Mouse (Mus musculus) liver, adult (tissue): ENCODE measurements around the gene Gm4141.
"Not testable (repeated sequence)": the region's sequence is repeated elsewhere in the genome, so short reads cannot be mapped to it uniquely, and the experiment has no call there.

Source experiments
- GATA4 ChIP-seq: IDR thresholded peaks from 2 replicates; pipeline ENCODE4 v1.6.1; 2014; ENCODE audit warnings: mild to moderate bottlenecking, low read length; ENCODE audit not compliant: insufficient replicate concordance

The Gm4141 gene

DNA sequence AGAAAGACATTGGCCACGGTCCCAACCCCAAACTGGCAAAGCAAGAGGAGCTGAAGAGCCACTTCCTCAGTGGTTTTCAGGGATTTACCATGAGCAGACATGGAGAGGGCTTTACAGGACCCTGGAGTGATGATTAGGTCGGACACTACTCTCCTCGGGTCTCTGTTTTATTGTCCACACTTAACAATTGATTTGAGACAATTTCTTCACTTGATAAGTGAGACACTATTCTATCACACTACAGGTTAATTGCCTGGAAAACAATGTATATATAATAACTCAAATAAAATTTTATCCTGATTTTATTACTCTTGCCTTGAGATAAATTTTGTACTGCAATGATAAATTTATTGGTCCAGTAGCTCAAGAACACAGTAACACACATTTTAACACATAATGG is at the start of gene Gm4141:
Gm4141 (minus strand) TSS at position 101 of the 400 bp plus-strand sequence.
- TF ChIP-seq GATA4 = not testable (repeated sequence)

DNA sequence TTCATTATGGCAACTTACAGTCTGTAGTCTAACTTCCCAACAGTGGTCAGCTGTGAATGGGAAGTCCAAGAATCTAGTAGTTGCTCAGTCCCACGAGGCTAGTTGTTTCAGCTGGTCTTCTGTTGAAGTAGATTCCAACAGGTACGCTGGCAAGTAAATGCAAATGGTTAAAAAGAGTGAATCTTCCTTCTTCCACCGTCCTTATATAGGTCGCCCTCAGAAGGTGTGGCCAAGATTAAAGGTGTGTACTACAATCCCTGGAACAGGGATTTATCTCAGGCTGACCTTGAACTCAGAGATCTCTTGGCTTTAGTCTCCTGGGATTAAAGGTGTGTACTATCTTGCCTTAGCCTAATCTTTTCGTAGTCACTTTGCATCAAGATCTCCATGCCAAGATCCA is 22.9 kb upstream of the Gm4141 start, which contains the start of gene Gm4513:
Gm4513 (minus strand) TSS at position 101 of the 400 bp plus-strand sequence.
- not testable (repeated sequence) for TF ChIP-seq GATA4

DNA sequence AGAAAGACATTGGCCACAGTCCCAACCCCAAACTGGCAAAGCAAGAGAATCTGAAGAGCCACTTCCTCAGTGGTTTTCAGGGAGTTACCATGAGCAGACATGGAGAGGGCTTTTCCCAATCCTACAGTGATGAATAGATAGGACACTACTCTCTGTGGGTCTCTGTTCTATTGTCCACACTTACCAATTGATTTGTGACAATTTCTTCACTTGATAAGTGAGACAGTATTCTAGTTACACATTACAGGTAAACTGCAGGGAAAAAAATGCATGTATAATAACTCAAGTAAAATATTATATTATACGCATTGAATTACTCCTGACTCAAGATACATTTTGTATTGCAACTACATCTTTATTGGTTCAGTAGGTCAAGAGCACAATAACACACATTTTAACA is 30.4 kb downstream of the Gm4141 start, which contains the start of gene Gm5726:
Gm5726 (minus strand) TSS at position 101 of the 400 bp plus-strand sequence.
- TF ChIP-seq GATA4 = not testable (repeated sequence)

DNA sequence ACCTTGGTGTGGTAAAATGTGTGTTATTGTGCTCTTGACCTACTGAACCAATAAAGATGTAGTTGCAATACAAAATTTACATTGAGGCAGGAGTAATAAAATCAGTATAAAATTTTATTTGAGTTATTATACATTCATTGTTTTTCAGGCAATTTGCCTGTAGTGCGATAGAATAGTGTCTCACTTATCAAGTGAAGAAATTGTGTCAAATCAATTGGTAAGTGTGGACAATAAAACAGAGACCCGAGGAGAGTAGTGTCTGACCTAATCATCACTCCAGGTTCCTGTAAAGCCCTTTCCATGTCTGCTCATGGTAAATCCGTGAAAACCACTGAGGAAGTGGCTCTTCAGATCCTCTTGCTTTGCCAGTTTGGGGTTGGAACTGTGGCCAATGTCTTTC is 42.5 kb downstream of the Gm4141 start, which contains the start of gene Vmn1r104:
Vmn1r104 (plus strand) TSS at position 301 of the 400 bp plus-strand sequence.
- TF ChIP-seq GATA4 = not testable (repeated sequence)
